Mouse (Mus musculus) brain, embryonic 14.5 days (tissue): ENCODE measurements around the gene Arfip1.

Experiments
- CTCF ChIP-seq: fragments of 200-500 bp; IDR thresholded peaks from 2 replicates; pipeline ENCODE4 v1.5.1; 2012; ENCODE audit warnings: inconsistent platforms, mild to moderate bottlenecking, moderate library complexity, borderline replicate concordance; ENCODE audit not compliant: insufficient read depth, insufficient read length; ENCODE audit errors: extremely low read depth
- POLR2A ChIP-seq: fragments of 200-500 bp; IDR thresholded peaks from 2 replicates; pipeline ENCODE4 v1.6.1; 2012; ENCODE audit warnings: mild to moderate bottlenecking, inconsistent platforms, borderline replicate concordance; ENCODE audit not compliant: poor library complexity, insufficient read depth, insufficient read length, severe bottlenecking; ENCODE audit errors: extremely low read depth

DNA sequence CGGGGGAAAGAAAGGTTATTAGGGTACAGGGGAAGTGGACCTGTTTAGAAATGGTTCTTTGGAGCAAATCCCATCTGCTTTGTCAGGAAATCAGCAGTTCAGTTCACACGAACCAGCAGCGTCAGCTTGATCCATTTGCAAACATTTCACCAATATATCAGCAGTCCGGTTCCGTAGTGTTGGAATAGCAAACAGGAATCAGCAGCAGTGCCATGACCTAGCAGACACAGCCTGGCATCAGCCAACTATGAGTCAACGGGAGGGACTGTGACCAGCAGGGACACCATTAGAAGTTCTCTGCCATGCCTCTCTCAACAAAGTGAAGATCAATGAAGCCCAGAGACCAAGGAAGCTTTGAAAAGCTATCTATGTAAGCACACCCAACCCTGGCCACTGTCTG lies 37.3 kb upstream of the Arfip1 start:
- TF ChIP-seq POLR2A (no peak), CTCF (no peak)
